Mouse (Mus musculus) Muller cell, postnatal 12 days (primary cell): ENCODE data around the gene Dazap1.
A peak's percentile ranks its signal among the peaks of the same experiment; 100 is the strongest.
"Not testable (repeated sequence)": the region's sequence is repeated elsewhere in the genome, so short reads cannot be mapped to it uniquely, and the experiment has no call there.

ENCODE experiments used
- DNase-seq: peaks from one replicate; pipeline ENCODE4 v3.0.0-alpha.2; 2015; ENCODE audit errors: inconsistent ontology term

Dazap1 gene

DNA sequence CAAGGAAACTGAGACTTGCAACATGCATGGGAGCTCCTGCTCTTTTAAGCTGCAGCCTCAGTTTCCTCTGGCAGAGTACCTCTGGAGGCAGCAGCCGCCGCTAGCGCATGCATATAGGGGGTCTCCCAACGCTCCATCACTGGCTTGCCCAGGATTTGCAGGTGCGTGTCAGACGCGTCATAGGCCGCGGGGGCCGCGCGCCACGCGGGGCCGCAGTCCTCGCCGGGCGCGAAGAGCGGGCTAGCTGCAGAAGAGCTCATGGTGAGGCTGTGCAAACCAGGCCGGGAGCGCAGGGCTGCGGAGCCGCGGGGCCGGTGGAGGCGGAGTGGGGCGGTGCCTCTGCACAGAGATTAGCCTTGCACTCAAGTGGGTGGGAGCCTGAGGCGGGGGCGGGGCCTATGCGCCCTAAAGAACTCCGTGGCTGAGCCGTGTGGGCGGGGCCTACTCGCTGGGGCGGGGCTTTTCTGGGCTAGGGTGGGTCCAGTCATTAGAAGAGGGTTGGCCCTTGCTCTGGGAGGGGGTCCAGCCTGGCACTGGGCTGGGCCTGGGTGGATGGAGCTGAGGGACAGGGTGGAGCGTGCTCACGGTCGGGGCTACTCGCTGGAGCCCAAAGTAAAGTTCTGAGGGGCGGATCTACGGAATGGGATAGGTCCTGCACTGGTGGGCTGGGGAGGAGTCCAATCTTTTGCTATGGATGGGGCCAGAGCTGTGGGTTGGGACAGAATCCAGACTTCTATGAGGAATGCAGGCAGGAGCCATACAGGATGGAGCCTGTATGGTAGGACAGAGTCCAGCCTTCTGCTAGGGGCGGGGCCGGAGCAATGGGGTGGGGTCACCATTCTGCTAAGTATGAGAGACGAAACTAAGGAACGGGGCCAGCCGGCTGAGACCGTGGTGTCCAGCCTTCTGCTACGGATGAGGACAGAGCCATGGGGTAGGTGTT lies at the start of gene Dazap1, which contains the start of gene Gamt:
Gene Dazap1, plus strand, starts transcription at position 845 of the 943 bp plus-strand sequence.
Gene Gamt, minus strand, starts transcription at position 371 of the 943 bp plus-strand sequence.
- DNase-seq = peak; percentile 100

DNA sequence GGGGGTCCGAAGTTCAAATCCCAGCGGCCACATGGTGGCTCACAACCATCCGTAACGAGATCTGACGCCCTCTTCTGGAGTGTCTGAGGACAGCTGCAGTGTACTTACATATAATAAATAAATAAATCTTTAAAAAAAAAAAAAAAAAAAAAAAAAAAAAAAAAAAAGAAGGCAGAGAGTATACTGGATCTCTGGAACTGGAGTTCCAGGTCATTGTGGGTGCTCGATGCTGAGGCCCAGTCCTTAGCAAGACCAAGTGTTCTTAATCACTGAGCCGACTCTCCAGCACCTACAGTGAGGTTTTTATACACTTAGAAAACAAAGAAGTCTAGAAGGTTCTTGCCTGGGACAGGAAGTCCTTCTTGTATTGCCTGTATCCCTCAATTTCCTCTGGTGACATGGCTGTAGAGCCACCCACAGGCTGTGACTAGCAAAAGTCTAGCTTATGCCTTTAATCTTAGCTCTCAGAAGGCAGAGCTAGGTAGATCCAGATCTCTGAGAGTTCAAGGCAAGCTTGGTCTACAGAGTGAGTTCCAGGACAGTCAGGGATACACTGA lies 49.7 kb upstream of the Dazap1 start:
- not testable (repeated sequence) for DNase-seq

DNA sequence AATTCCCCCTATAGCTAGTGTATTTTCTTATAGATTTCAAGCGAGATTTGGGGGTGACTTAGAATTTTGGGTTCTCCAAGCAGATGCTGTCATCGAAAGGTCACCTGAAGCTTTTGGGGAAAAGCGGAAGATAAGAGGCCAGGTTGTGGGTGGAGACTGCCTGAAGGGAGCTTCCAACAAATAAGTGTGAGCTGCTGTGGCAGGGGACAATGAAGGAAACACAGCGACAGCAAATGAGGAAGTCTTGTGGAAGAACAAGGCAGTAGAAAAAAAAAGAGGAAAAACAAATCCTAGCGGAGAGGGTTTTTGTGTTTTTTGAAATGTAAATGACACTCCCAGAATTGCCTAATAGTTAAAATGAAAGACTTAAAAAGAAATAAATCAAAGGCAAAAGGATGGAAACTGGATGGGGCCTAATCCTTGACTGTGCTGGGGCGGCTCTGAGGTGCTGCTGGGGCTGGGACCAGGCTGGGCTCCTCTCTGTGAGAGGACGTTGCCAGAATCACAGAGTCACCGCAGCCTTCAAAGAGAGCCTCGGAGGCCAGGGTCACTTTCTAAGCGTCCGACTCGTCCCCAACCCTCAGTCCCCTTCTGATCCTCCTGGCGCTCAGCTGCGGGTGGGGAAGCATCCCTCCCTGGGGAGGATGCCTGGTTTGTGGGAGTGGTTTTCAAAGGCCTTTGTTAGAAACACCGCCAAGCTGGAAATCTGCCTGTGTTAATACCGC lies 46.1 kb upstream of the Dazap1 start:
- DNase-seq = no peak

DNA sequence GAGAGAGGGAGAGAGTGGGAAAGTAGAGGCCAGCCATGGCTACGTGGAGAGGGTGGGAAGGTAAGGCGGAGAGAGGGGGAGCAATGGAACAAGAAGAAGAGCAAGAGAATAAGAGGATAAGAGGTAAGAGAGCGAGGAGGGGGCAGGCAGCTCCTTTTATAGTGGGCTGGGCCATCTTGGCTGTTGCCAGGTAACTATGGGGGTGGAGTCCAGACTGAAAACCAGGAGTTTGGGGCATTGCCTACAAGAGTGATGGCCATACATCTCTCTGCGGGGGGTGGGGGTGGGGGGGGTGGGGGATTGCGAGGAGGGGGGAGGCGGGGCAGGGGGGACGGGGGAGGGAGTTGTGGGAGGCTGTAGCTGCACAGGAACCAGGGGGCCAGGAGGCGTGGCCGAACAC lies 40.6 kb upstream of the Dazap1 start:
- DNase-seq = no peak

DNA sequence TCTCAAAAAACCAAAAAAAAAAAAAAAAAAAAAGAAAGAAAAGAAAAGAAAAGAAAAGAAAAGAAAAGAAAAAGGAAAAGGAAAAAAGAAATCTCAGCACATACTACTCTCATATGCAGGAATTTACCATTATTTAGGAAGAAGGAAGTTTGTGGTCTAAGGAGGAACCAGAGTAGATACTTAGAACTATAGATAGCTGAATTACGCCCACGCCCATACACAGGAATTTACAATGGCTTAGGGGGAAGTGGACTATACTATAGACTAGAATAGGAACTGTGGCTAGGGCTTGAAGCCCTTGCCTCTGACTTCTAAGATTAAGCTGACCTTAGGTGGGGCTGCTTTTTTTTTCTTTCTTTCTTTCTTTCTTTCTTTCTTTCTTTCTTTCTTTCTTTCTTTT lies 38.1 kb upstream of the Dazap1 start:
- not testable (repeated sequence) for DNase-seq

DNA sequence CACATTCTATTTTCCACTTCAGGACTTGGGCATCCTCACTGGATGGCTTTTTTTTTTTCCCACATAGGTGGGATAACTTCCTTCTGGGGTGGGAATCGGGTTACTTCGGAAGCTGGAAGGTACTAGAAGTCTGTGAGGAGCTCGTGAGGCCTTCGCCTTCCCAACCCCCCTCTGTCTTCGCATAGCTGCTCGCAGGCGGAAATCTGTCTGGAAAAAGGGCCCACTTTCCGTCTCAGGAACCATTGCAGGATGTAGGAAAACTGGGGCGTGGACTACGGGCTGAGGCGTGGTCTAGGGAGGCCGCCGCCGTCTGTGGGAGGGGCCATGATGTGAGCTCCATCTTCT lies 35.2 kb upstream of the Dazap1 start:
- no peak for DNase-seq

DNA sequence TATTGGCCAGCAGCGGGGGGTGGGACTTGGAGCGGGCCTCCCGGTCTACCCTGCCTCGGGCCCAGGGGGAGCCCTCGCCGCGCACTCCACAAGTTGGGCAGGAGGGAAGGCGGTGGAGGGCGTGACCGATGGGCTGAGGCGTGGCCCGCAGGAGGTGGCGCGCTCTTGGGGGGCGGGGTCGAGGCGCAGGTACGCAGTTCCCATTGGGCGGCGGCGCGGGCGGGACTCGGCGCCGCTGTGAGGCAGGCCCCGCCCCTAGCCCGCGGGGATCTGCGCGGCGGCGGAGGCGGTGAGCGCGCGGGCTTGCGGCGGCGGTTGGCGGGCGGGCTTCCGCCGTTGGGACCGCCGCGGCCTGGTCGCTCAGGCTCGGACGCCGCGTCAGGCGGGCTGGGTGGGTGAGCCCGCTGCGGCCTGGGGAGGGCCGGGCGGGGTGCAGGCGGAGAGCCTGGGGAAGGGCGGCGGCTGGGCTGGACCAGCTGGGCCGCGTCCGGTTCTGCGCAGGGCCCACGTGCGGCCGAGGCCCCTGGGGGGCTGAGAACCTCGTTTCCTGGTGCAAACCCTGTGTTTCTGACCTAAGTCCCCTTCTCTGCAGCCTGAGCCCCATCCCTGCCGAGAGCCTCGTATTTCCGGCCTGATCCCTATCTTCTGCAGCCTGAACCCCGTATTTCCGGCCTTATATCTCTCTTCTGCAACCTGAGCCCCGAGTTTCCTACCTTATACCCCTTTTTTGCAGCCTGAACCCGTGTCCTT lies 34.7 kb upstream of the Dazap1 start, which contains the start of gene Mum1:
Gene Mum1, plus strand, starts transcription at position 19 of the 750 bp plus-strand sequence.
- peak; percentile 100 for DNase-seq

DNA sequence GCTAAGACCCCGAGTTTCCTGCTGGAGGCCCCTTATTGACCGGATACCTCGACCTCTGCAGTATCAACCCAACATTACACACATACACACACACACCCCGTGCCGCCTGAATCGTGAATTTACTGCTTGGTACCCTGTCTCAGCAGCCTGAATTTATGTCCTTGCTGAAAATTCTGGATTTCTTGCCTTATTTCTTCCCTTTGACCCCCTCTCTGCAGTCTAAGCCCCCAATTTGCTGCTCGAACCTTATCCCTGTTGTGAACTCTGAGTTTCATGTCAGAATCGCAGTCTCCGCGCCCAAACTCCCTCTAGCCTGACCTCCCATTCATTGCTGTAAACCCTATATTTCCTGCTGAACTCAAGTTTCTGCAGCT lies 34.1 kb upstream of the Dazap1 start:
- no peak for DNase-seq

DNA sequence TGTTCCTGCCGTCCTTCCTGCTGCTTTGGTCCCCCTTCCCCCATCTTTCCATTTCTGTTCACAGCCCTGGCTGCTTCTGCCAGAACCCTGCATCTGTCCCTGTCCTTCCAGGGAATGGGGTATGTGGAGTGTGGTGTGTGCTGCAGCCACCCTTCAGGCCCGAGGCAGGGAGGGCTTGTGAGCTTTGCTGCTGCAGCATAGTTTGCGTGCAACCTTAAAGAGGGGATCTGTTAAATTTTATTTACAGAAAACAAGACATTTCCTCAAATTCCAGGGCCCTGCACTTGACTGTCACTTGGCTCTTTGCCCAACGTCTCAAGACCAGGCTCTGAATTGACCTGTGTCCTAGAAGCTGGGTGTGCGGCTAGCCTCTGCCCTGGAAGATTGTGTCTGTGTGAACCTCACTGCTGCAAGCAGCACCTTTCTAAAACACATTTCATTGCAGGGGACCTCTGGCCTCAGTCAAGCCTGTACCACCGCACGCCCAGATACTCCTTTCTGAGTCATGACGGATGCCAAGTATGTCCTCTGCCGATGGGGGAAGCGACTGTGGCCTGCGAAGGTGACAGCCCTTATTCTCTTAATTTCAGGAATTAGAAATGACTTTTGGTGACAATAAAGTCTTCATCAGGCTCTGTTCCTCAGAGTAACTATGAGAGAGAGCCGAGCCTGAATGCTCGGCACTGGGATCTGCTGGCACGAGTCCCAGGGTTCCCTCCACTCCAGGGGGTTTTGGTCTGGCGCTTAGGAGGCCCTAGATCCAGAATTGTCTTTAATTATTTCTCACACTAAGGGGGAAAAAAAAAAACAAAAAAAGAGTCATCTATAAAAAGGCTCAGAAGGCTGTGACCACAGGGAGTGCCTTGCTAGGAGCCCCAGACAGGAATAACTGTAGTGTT lies 33.2 kb upstream of the Dazap1 start:
- peak; percentile 32 for DNase-seq

DNA sequence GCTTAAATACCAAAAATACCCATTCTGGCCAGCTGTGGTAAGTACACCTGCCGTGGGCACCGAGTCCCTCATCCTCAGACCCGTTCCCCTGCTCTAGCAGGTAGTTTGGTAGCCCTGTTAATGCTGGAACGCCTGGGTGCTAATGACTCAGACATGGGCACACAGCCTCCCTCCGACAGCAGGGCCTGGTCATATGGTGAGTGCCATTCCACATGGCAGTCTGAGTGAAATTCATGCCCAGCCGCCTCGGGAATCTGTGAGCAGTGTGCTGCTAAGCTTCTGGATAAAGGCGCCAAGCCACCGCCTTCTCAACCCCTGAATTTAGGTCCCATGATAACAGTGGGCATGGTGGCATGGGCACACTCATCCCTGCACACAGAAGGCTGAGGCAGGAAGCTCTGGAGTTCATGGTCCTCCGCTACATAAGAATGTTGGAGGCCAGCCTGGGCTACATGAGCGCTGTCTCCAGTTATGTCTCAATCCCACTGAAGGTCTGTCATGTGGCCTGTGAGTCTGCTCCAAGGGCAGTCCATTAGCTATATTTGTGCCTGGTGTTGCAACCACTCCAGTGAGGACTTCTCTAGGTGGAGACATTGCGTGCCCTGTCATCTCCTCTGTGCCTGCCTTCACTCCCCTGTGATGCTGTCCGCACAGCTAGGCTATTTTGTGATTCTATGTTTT lies 25.0 kb upstream of the Dazap1 start:
- no peak for DNase-seq

DNA sequence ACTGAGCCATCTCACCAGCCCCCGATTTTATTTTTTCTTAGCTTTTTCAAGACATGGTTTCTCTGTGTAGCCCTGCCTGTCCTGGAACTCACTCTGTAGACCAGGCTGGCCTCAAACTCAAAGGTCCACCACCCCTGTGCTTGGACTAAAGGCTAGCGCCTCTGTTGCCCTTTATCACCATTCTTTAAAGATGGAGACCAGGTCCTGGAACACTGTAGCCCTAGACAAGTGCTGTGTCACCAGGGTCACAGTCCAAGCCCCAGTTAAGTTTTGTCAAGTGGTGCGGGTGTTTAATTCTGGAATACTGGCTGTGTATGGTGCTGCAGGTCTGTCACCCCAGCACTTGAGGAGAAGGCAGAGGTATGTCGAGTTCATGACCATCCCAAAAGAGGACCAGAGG lies 24.3 kb upstream of the Dazap1 start:
- no peak for DNase-seq

DNA sequence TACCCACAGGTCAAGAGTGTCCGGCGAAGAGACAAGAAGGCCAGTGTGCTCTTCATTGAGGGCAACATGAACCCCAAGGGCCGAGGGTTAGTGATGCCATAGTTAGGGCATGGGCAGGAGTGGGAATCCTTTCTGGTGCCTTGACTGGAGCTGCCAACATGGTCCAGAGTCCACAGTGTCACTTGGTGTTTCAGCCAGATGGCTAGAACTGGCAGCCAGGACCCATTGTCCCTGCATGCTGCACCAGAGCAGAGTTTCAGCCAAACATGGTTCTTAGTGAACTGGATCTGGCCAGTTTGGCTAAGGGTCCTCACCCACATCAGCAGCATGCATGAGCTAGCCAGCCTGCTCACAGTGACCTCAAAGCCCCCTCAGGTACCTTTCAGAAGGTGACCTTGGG lies 23.0 kb upstream of the Dazap1 start:
- DNase-seq = no peak

DNA sequence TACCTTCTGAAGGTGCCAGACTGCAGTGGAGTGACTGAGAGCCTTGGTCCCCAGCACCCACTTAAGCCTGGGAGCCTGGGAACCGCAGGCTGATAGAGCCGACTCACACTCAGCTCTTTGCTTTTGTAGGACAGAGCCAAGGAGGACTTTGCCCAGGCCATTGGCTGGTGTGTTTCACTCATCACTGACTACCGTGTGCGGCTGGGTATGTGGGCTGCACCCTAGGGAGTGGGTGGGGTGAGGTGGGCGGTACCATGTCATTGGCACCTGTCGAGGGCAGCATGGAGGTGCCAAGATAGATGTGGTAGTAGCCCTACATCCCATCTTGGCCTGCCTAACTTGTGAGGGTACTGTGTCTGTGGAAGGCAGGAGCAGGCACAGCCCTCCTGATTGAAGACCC lies 21.5 kb upstream of the Dazap1 start:
- no peak for DNase-seq

DNA sequence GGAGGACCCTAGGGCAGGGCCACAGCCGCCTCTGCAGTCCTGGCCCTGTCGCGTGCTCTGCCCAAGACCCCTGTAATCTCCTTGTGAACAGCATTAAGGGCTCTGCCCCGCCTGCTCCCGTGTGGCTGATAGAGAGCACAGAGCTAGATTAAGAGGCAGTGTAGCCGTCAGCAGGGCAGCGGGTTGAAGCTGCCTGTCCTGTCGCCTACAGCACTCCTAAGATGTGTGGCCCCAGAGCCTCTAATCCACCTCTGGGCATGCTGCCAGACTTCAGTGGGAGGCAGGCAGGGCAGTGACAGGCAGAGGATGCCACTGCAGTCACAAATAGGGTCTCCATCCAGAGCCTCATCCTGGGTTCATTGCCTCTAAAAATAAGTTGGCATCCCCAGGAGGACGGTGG lies 19.2 kb upstream of the Dazap1 start:
- DNase-seq = no peak

DNA sequence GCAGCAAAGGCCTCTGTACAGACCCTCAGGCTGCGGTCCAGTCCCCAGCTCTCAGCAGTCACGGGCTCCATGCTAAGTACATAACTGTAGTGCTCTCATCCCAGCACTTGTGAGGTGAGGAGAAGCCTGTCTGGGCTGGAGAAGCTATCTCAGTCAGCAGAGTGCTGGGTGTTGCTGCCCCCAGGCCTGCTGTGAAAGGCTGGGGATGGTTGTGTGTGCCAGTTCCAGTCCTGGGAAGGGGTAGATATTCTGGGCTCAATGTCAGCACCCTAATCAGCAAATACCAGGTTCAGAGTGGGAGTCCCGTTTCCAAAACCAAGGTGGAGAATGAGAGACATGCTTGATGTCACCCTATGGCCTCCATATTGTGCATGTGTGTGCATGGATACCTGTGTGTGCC lies 18.7 kb upstream of the Dazap1 start:
- DNase-seq = no peak

DNA sequence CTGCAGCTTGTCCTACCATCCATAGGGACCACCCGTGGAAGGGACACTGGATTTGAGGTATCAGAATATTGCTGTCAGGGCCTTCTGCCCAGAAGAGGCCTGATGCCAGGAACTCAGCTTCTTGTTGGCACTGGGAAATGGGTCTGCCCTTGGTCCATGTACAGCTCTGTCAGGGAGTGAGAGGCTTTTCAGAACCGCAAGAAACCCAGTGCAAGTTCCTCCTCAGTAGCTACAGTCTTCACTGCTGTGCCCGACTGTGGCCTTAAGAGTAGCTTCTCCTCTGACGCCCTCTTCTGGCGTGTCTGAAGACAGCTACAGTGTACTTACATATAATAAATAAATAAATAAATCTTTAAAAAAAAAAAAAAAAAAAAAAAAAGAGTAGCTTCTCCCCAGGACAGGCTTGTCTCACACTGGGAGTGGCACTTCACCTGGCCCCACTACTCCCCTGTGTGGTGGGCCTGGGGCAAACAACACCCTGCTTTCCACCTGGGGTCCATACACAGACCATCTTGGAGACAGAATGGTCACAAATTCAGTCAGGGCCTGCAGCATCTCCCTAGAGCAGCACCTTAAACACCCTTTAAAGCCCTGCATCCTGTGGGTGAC lies 16.4 kb upstream of the Dazap1 start:
- DNase-seq = no peak

DNA sequence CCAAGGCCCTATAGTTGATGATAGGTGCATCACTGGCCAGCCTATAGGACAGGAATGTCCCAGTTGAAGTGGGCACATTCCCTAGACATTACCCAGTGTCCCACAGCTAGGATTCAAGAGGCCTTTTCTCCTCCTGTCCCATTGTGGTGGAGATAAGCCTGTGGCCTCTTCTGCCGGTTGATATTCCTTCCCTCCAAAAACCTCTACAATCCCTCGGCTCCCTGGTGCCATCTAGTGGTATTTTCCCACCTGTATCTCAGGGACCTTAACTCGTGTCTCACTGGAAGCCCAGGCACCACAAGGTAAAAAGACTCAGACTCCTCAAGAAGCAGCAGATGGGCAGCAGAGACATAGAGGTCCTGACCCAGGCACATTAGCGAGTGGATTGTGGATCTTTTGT lies 15.7 kb upstream of the Dazap1 start:
- DNase-seq = peak; percentile 63

DNA sequence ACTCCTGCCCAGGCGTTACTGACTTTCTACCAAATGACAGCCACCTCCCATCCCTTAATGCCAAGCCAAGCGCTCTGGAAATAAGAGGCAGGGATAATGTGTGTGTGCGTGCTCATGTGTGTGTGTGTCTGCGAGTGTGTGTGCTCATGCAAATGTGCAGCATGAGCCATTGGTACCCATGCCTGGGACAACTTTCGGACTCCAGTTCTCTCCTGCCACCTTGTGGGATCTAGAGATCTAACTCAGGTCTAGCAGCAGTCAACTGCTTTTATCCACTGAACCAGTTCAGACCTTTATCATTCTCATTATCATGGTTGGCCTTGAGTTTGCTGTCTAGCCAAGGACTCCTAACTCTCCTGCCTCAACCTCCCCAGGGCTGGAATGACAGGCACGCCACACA lies 13.4 kb upstream of the Dazap1 start:
- DNase-seq = peak; percentile 27

DNA sequence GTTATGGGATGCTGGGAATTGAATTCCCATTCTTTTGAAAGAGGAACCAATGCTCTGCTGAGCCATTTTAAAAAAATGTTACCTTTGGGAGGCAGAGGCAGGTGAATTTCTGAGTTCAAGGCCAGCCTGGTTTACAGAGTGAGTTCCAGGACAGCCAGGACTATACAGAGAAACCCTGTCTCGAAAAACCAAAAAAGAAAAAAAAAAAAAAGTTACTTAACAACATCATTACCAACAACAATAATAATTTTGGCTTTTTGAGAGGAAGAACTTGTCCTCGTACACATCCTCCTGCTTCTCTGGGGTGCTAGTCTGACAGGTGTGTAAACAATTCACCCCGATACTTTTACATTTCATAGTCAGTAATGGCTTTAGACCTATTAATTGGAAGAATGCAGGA lies 12.8 kb upstream of the Dazap1 start:
- DNase-seq = not testable (repeated sequence)
